Mouse (Mus musculus): ENCODE data around the gene Ptgfrn.

Gene Ptgfrn

DNA sequence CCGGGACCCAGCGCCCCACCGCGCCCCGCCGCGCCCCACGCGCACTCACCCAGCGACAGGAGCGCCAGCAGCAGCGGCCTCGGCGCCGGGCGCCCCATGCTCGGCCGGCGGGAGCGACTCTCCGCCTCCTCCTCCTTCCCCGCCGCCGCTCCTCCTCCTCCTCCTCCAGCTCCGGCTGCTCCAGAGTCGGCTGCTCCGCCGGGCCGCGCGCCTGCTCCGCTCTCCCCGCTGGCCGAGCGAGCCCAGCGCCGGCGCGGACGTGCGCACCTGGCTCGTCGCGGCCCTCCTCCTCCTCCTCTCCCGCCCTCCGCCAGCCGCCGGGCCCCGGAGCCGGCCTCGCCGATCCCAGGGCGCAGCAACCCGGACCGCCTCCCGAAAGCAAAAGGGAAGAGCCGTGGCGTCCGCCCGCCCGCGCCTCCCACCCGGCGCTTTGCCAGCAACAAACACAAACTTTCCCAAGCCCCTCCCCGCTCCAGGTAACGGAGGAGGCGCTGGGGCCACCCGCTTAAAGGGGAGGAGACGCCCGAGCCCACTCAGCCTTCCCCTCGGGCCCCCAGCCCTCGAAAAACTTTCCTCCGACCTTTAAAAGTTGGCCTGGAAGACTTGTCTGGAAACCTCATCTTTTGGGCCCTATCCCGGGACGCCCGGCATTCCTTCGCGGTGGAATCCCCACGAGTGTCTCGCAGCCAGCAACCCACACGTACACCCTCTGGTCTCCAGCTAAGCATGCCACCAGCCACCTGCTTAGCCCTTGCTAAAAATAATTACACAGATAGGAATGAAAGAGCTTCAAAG lies at the start of gene Ptgfrn:
Gene Ptgfrn, minus strand, starts transcription at position 236 of the 795 bp plus-strand sequence.
- peak in 1 of 2 experiments; percentile 21 for DNase-seq

DNA sequence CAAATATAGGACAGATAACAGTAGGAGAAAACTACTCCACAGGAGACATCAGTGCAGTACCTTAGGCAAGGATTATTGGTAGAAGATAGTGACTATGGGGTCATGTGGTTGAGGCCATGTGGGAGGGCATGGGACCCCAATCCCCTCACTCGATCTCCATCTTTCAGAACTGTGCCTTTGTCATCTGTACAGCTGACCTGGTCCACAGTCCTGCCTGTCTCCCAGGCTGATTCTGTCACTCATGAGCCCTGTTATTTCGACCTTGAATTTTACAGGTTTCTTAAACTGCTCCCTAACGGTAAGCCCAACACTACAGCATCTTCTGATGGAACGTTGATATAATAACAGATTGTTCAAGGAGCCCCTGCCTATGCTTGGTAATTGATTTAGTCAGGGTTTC lies 49.6 kb upstream of the Ptgfrn start:
- no peak for DNase-seq

DNA sequence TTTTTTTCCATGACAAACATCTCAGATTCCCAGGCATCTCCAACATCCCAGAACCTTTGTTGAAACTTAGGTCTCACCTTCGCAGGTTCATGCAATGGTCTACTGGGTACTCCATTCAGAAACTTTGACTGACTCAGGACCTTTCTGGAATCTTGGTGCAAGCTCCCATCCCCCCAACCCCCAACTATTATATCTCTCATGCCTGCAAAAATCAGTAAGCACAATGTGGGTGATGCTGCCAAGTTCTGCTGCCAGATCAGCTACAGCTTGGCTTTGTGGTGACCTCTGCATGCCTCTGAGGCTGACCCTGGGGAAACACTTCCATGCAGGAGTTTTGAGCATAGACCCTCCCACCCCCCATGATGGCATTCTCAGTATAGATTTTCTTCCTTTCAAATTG lies 44.0 kb upstream of the Ptgfrn start:
- DNase-seq: no peak

DNA sequence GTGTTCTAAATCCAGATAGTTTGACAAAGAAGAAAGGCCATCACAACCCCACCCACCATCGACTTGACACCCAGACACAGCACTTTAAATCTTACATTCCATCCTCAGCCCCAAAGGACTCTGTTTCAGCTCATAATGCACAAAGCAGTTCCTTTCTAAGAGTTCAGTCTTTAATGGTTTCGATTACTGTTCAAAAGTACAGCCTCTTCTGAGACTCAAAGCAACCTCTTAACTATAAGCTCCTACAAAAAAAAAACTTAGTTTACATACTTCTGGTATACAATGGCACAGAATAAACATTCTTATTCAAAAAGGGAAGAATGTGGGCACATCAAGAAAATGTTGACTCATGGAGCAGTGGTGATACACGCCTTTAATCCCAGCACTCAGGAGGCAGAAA lies 43.3 kb upstream of the Ptgfrn start:
- no peak for DNase-seq

DNA sequence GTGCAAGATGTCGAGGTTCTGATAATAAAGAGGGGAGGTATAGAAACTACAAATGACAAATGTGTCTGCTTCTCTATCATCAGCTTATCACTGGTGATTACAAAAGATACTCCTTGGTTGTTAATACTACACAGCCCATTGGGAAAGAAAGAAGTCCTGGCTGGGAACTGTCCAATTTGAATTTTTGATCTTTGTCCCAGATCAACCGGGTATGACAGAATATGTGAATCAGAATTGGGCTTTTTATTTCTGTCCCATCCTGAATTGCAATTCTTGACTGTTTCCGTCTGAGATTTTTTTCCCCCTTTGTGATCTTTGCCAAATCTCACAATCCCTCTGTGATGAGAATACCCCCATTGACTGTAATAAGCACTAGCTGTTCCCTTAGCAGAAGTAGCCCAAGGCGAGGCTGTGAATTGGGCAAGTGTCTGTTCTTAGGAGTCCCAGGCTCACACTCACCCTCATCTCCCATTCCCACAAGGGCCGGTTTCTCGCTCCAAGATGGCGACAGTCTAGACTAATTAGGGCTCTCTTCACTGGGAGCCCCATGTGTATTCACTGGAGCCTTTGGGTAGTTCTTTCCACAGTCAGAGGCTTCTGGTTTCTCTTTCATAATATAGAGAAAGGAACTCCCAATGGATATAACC lies 36.2 kb upstream of the Ptgfrn start:
- no peak for DNase-seq

DNA sequence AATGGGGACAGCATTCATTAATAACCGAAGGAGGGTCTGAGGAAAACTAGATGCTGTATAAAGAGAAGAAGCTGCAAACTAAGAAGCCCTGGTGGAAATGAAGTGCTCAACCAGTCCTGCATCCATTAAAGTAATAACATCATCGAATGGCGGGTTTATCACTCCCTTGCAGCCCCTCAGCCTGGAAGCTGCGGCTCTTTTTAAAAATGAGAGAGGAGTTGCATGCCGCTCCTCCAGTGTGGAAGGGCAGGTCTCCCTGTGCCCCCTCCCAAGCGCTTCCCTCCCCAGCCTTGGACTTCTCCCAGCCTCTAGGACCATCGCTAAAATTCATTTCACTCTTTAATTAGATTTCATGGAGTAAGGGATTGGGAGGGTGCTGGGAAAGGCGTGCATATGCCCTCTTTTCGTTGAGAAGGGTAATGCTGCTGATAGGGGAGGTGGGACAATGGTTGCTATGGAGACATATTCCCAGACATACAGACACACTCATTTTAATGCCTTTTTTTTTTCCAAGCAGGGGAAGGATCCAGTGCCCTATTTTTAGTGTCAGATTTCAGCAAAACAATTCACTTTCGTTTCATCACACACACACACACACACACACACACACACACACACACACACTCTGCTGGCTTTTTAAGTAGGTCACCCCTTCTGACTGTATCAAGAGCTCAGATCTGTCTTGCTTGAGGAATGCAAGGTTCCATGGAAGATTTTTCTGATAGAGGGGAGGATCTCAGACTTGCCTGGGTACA lies 35.4 kb upstream of the Ptgfrn start:
- no peak for DNase-seq

DNA sequence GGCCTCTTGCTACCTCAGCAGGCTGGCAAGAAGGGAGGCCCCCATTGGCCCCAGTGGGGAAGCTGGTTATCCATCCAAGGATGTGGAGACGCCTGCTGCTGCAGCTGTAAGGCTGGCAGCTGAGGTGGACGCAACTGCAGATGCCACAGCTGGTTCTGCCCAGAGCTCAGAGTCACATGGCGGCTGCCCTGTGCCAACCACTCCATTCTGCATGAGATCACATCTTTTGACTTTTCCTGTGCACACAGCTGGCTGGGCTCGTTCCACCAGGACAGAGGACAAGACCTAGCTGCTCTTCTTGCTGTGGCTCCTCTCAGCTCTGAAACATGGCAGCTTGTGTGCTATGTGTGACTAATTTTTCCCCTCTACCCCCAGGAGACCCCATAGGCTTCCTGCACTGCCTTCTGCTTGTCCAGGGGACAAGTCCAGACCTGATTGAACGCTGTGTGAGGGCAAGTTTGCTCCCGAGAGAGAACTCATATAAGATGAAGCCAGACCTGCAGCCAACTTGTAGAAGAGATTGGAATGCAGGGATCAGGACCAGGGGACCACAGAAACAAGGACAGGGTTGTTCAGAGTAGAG lies 34.4 kb upstream of the Ptgfrn start:
- no peak for DNase-seq

DNA sequence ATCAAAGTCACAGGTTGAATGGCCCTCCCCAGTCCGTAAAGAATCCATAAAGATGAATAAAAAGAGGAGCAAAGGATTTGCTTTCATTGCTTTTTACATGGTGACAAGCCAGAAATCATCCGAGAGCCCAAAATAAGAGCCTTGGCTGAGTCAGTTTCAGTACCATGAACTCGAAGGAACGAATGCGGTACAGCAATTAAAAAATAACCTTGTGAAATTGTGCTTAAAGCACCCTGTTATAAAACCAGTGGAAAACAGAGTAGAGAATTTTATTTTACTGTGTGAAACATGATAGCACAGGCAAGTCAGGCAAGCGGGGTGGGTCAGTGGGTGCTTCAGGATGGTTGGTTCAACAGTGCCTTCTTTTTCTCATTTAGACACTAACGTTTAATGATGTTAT lies 33.4 kb upstream of the Ptgfrn start:
- no peak for DNase-seq

DNA sequence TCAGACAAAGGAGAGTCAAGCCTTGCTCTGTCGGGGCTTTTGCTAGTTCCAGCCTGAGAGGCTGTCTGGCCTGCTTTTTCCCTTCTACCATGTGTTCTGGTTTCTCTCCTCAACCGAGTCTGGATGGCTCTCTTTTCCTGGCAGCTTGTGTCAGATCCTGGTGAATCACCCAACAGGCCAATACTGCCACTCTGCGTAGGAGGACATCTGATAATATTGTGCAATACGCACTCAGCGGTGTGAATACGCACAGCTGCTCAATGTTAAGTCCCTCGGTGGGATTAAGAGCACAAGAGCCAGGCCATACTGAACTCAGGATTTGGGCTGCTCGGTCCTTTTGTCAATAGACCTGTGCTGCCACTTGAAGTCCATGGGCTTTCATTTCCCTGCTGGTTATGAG lies 31.8 kb upstream of the Ptgfrn start:
- DNase-seq: no peak

DNA sequence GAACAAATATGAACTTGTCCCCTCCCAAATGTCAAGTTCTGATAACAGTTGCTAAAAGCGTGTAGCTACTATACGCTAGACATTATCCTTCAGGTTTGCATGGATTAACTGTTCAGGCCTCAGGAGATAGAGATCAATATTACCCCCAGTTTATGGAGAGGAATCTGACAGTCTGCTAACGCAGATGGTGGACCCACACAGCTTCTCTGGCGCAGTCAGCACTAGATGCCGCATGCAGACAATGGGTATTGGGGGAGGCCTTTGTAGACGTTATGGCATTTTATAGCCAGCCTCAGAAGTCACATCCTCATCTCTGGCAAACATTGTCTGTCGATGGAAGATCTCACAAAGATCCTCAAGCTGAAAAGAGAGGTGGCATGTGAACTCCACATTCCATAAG lies 29.9 kb upstream of the Ptgfrn start:
- DNase-seq: no peak

DNA sequence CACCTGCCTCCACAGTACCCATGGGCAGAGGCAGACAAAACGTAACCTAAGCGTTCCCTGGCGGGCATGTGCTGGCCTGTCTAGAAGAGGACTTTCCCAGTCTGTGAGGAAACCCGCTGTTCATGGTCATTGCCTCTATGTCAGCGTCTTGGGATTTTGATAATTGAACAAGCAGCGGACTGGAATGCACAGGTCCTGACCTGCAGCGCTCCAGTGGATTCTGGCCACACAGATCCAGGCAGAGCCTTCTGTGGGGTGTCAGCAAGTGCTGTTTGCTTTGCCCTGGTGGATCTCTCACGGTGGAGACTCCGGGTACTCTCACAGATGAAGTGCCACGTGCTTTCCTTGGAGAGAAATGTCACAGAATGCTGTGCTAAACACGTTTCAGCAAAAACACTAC lies 26.4 kb upstream of the Ptgfrn start:
- no peak for DNase-seq

DNA sequence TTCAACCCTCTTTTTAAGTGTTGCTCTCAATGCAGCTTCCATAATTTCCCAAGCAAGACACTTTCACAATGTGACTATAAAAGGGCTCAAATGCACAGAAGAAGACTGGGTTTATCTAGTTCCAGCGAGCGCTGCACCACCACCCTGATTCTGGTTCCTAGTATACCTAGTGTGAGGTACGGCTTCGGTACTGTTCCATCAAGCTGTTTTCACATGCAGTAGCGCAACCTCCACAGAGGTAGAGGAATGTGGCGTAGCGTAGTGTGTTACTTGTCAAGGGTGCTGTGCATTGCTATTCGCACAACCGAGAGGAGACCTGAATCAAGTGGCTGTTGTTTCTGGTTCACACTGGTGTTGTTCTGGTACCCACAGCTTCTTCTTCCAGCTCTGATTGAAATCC lies 24.8 kb upstream of the Ptgfrn start:
- DNase-seq: no peak

DNA sequence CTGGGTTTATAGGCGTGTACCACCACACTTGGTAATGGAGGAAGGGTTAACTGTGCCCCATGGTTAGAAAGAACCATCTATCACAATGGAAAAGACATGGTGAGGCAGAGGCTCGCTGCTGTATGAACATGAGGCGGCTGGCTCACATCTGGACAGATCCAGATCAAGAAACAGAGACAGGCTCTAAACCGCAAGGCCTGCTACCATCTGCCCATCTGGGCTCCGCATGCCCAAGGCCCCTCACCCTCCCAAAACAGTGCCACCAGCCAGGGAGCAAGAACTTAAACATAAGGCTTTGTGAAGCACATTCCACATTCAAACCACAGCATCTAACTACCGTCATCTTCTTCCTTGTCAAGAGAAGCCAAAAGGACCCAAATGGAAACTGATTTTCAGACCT lies 22.9 kb upstream of the Ptgfrn start:
- DNase-seq: no peak

DNA sequence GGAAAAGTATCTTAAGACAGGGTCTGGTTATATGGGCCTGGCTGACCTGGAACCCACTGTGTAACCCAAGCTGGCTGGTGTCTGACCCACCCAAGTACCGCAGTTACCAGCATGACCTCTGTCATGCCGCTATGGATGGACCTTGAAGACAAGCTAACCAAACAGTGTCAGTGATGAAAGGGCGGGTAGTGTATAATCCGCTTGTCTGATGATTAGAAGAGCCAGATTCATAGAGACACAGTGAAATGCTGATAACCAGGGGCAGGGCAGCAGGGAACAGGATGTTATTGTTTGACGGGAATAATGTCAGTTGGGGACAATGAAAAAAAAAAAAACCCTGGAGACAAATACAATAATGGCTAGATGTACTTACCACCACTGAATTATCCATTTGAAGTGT lies 21.7 kb upstream of the Ptgfrn start:
- no peak for DNase-seq

DNA sequence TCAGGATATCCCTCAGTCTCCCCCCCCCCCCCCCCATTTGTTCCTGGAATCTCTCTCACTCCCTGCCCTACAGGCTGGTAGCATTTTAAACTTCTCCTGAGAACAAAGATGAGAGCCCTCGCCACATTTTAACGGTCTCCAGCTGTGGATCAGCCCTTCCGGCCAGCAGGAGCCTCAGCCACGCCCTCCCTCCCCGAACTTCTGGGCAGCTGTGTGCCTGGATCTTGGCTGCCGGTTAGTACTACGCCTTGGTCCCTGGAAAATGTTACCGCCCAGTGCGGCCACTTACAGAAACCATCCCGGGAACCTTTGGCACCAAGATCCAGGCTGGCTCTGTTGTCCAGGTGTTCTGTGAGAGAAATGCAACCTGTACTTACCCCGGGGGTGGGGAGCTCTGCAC lies 20.4 kb upstream of the Ptgfrn start:
- no peak for DNase-seq

DNA sequence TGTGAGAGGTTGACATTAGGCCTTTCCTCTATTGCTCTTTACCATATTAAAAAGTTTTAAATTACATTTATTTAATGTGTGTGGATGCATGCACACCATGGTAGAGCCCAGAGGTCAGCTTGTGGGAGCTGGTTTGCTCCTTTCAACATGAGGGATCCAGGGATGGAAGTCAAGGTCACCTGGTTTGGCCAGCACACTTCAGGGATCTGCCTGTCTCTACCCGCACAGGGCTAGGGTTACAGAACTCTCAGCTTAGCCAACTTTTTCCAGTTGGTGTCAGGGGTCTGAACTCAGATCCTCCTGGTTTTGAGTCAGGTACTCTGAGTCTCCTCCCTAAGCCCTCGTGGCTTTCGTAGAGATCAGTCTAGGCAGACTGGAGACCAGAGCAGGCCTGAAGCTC lies 19.5 kb upstream of the Ptgfrn start:
- DNase-seq: no peak

DNA sequence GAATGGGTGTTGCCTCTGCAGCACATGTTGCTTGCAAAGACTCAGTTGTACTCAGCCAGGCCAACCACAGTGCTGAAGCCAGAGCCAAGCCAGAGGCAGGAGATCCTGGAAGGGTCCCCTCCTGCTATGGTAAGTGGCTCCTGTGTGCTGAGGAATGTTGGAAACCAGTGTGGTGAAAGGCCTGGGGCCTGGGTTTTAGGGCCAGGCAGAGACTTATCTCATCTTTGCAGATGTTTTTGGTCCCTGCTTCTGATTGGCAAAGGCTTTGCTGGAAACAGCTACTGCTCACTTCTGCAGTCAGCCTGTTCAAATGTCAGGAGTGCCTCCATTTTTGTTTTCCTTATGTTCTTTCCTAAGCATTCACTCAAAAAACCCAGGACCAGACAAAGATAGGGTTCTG lies 19.0 kb upstream of the Ptgfrn start:
- no peak for DNase-seq

DNA sequence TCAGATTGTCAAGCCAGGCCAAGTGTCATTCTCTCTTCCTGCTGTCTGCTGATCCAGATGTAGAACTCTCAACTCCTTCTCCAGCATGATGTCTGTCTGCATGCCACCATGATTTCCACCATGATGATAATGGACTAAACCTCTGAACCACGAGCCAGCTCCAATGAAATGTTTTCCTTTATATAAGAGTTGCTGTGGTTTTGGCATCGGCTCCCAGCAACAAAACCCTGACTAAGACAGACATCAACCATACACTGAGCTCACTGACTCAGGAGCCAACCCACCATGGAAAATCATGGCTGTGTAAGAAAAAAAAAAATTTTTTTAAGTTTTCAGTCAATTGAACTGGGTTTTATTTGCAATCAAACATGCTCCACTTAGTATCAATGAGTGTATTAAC lies 17.7 kb upstream of the Ptgfrn start:
- no peak for DNase-seq

DNA sequence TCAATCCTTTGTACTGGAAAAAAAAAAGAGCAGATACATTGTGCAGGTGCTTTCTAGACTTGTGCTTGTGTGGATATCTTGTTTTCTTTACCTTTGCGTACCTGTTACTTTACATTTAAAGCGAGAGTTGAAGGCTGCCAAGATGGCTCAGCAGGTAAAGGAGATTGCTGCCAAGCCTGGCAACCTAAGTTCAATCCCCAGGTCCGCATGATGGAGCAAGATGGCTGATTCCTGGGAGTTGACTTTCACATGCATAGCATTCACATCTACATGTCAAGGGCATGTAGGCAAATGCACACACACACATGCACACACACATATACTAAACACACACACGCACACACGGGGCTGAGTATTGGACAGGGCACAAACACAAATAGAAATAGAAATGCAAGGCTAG lies 14.6 kb upstream of the Ptgfrn start:
- no peak for DNase-seq

DNA sequence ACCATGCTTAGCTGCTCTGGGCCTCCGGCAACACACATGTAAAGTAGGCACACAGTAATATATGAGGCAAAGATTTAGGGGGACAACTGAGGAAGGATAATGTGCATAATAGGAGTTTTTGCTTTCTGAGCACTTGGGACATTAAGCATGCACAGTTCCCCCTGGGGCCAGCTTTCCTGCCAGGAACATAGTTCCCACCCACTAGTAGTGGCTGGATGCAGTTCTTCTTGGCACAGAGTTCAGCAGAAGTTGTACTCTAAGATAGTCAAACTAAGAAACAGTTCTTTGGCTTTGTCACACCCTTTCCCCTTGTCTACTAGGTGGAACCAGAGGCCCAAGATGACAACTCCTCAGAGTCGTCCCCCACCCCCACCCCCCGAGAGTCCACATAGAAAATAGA lies 12.4 kb upstream of the Ptgfrn start:
- no peak for DNase-seq

DNA sequence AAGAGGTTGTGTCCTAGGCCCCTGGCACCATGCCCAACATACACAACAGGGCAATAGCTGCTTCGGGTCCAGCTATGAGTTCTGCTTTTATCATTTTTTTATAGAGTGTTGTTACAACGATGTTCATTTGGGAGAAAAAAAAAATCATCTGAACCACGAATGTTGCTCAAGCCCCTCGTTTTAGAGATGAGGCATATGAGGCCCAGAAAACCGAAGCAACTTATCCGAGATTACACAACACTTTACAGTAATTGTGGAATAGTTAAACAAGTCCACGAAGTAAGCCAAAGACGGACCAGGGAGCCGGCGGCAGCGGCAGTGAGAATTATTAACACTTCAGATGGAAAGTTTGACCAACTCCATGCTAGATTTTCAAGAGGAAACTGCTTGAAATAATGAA lies 7.7 kb upstream of the Ptgfrn start:
- no peak for DNase-seq

DNA sequence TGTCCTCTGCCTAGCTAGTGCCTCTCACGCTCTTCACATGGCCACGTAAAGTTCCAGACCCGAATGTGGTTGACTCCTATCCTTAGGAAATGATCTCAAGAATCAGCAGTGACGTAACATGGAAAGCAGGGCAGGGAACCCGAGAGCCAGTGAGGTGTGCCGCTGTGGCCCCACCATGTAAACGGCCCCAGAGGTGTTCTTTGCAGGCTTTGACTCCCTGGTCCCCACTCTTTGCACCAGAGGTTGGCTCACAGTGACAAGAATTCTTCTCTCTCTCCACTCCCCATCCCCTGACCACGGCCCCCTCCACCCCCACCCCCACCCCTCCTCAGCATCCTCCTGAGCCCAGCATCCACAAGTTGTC lies 7.3 kb upstream of the Ptgfrn start:
- DNase-seq: no peak
